Mouse (Mus musculus): ENCODE results near the gene Cxcl15. TPM values are rescaled to one million over a fixed set of nuclear protein-coding genes. Genes with fewer than 3 reads are reported as not detected.
"Not testable (repeated sequence)": the region's sequence is repeated elsewhere in the genome, so short reads cannot be mapped to it uniquely, and the experiment has no call there.

Cxcl15 gene
- polyA plus RNA-seq, 1 experiment from 2014 or later: not detected

DNA sequence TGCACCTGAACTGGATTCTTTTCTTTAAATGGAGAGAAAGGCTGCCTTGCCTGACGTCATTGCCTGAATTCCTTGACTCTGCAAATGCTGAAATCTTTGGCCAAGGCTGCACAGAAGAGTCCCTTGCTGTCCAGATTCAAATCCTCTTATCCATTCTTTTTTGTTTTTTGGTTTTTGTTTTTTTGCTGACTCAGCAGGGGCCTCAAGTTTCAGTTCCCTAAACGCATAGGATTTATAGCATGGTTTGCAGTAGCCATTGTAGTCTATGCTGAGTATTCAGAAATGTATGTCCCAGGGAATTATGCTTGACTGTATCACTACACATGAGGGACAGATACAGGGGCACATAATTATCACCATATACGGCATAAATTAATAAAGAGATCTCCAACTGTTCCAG is 23.0 kb upstream of the Cxcl15 start:
- Histone ChIP-seq H3K9ac (no peak overlapping the region), H3K9me3 (replicated peaks) (no peaks in the 10 kb centered on the region), H3K4me2 (no peak overlapping the region), H3K4me3 (replicated peaks) (no peak overlapping the region), H3K4me1 (replicated peaks) (0 out of 2 replicates have a peak, but pooled peaks cover 12% of the 10 kb centered on the region), H3K36me3 (no peaks in the 10 kb centered on the region), H3K27ac (no peak overlapping the region), H3K27me3 (no peaks in the 10 kb centered on the region)
- ATAC-seq (ENCODE audit: low read depth) (no peak), DNase-seq (no peak)
- 36% methylated on average over 3 of the region's 3 CpGs for WGBS (ENCODE audit: insufficient replicate concordance)

DNA sequence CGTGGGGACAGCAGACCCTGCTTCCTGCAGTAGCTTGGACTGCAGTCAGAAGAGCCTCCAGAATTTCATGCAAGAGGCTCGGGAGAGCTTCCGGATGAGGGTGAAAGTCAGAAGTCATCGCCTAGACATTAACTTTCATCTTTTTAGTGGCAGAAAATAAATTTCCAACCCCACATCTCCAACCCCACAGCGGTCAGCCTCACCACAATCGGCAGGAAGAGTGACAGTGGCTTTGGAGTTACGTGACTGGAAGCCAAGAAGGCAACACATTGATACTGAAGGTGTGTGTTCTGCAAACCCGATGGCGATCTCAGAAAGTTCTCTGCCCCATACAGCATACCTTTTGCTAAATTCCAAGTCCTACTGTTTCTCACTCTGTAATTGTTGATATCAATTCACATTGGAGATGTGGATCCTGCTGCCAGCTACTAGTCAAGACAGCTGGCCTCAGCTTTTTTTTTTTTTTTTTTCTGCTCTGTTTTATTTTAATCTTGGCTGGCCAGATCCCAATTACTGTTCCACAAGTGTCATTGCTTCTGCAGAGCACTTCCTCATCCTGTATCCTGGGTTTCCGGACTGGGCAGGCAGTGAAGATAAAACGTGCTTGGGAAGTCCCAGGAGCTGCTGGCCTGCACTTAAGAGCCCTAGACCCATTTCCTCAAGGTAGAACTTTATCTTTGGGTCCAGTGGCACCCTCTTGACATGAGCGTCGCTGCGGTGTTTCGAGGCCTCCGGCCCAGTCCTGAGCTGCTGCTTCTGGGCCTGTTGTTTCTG is 22.3 kb upstream of the Cxcl15 start, which contains the start of gene Pf4:
TSS of gene Pf4 (plus strand) at position 556 of the 774 bp plus-strand sequence.
- H3K4me2 ChIP-seq: no peak within 1 kb of the TSS
- DNase-seq: no peak
- 0 out of 2 replicates have a peak, but pooled peaks cover 12% of the 10 kb centered on the region for H3K4me1 ChIP-seq (replicated peaks)
- WGBS (ENCODE audit: insufficient replicate concordance): 15% methylated on average over 16 of the region's 16 CpGs
- 0 out of 2 replicates have a peak within 1 kb of the TSS, but pooled peaks have one; percentile 8 for H3K4me3 ChIP-seq (replicated peaks)
- no peaks in the 10 kb centered on the region for H3K36me3 ChIP-seq
- ATAC-seq (ENCODE audit: low read depth): peak; percentile 44; the same call in 1 of the 2 replicates
- H3K9me3 ChIP-seq (replicated peaks): no peaks in the 10 kb centered on the region
- no peak within 1 kb of the TSS for H3K9ac ChIP-seq
- H3K27ac ChIP-seq: no peak within 1 kb of the TSS
- no peaks in the 10 kb centered on the region for H3K27me3 ChIP-seq

DNA sequence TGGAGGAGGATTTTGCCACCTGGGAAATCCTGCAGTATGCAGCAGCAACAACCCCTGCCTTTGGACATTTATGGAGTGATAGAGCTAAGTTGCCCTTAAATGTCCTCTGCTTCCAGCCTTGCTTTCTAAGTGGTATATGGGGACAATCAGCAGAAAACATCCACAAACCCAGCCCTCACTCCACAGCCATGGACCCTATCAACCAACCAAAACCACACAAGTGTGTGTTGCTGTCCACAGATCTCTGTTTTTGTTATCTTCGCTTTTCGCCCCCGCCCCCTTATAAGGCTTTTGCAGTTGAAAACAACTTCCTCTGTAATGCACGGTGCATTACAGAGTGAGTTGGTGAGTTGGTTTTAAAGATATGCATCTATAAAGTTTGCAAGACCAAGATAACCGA is 18.8 kb upstream of the Cxcl15 start:
- no peaks in the 10 kb centered on the region for H3K27me3 ChIP-seq
- peak; percentile 17 for DNase-seq
- no peak overlapping the region for H3K9ac ChIP-seq
- ATAC-seq (ENCODE audit: low read depth): peak; percentile 82
- H3K4me1 ChIP-seq (replicated peaks): 0 out of 2 replicates have a peak, but pooled peaks cover 12% of the 10 kb centered on the region
- no peak overlapping the region for H3K27ac ChIP-seq
- 14% methylated on average over 5 of the region's 5 CpGs for WGBS (ENCODE audit: insufficient replicate concordance)
- H3K9me3 ChIP-seq (replicated peaks): no peaks in the 10 kb centered on the region
- no peak overlapping the region for H3K4me3 ChIP-seq (replicated peaks)
- no peaks in the 10 kb centered on the region for H3K36me3 ChIP-seq
- H3K4me2 ChIP-seq: no peak overlapping the region

DNA sequence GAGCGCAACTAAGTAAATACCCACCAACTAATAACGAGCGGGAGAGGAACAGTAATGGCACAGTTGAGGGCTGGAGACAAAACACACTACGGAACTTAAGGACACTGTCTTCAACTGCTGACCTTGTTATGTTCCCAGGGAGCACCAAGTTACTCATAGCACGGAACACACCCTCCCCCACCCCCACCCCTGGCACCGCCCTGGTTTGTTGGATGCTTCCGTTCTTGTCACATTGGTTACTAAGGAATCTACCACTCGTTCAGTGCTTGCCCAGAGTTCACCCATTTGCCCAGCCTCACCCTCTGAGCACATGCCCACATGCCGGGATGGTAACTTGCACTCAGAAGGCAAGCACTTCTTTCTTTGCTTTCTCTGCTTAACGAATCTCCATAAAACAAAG is 16.7 kb upstream of the Cxcl15 start:
- no peak overlapping the region for H3K27ac ChIP-seq
- no peaks in the 10 kb centered on the region for H3K36me3 ChIP-seq
- WGBS (ENCODE audit: insufficient replicate concordance): 70% methylated on average over 10 of the region's 10 CpGs
- no peak overlapping the region for H3K4me2 ChIP-seq
- no peaks in the 10 kb centered on the region for H3K9me3 ChIP-seq (replicated peaks)
- no peak overlapping the region for H3K9ac ChIP-seq
- ATAC-seq (ENCODE audit: low read depth): no peak
- no peak overlapping the region for H3K4me3 ChIP-seq (replicated peaks)
- no peaks in the 10 kb centered on the region for H3K27me3 ChIP-seq
- H3K4me1 ChIP-seq (replicated peaks): 0 out of 2 replicates have a peak, but pooled peaks cover 7% of the 10 kb centered on the region
- DNase-seq: no peak

DNA sequence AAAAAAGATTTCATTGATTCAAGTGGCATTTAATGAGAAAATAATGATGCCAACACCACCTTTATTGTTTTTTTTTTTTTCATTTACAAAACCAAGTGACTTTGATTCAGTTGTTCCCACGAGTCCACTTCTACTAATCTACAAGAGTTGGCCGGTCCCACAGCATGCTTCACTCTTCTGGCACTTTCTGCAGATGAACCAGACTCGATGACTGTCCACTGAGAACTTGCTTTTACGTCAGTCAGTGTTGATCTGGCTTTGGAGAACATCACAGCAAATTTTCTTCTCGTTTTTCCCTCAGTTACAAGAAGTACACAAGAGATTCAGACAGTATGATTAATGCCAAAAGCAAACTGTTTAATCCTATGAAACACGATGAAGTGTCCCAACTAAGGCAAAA is 15.5 kb upstream of the Cxcl15 start:
- ATAC-seq (ENCODE audit: low read depth): no peak
- Histone ChIP-seq H3K9ac (no peak overlapping the region), H3K4me1 (replicated peaks) (0 out of 2 replicates have a peak, but pooled peaks cover 5% of the 10 kb centered on the region), H3K27me3 (no peaks in the 10 kb centered on the region), H3K9me3 (replicated peaks) (no peaks in the 10 kb centered on the region), H3K27ac (no peak overlapping the region), H3K4me2 (no peak overlapping the region), H3K36me3 (no peaks in the 10 kb centered on the region), H3K4me3 (replicated peaks) (no peak overlapping the region)
- DNase-seq: no peak
- 55% methylated on average over 6 of the region's 6 CpGs for WGBS (ENCODE audit: insufficient replicate concordance)

DNA sequence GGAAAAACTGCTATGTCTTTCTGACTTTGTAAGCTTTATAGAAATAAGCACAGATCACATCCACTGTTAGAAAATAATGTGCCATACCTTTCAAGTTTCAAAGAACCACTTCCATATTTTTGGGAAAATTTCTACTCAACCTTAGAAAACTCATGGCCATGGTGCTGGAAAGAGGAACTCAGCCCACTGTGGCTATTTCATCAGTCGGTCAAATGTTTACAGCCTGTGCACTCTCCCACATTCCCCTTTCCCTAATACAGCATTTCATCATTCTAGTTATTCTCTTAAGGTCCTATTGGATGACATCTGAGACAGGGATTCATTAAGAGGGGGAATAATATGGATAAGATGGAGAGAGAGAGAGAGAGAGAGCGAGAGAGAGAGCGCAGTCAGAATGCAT is 10.6 kb upstream of the Cxcl15 start:
- 74% methylated on average over 3 of the region's 3 CpGs for WGBS (ENCODE audit: insufficient replicate concordance)

DNA sequence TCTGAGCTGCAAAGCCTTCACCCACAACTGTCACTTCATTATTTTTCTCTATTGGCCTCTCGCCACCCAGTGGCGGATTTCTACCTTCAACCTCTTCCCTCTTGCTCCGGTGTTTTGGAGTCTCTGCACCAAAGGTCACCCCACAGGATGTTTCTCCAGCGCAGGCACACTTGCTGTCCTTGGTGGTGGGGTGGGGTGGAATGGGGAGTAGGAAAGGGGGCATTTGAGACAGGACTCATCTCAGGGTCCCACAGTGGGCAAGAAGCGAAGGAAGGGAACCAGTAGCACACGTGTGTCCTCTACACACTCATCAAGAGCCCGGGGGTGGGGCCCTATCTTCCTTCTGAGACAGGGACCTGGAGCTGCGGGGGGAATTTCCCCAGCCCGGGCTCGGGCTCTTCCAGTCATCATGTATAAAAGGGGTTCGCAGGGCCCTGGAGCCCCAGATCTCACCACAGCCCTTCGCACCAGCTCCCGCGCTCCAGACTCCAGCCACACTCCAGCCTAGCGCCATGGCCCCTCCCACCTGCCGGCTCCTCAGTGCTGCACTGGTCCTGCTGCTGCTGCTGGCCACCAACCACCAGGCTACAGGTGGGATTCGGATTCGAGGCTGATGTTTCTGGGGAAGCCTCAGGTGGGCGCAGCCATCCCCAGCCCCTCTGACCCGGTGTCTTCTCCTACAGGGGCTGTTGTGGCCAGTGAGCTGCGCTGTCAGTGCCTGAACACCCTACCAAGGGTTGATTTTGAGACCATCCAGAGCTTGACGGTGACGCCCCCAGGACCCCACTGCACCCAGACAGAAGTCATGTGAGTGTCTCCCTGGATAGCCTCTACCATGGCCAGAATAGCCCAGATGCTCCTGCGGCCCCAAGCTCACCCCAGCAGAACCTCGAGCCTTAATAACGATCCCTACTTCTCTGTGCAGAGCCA is 8.4 kb upstream of the Cxcl15 start, which contains the start of gene Cxcl3:
TSS of gene Cxcl3 (plus strand) at position 445 of the 930 bp plus-strand sequence.
- Histone ChIP-seq H3K4me2 (peak within 1 kb of the TSS; percentile 59), H3K27ac (no peak within 1 kb of the TSS), H3K4me3 (replicated peaks) (peak within 1 kb of the TSS; percentile 35), H3K36me3 (no peaks in the 10 kb centered on the region), H3K9ac (no peak within 1 kb of the TSS), H3K4me1 (replicated peaks) (no peaks in the 10 kb centered on the region), H3K9me3 (replicated peaks) (no peaks in the 10 kb centered on the region), H3K27me3 (no peaks in the 10 kb centered on the region)
- 15% methylated on average over 26 of the region's 26 CpGs for WGBS (ENCODE audit: insufficient replicate concordance)
- DNase-seq (no peak), ATAC-seq (ENCODE audit: low read depth) (peak; percentile 47)

More for the DNA sequence above, 10.6 kb upstream of the Cxcl15 start:
- H3K9me3 ChIP-seq (replicated peaks): no peaks in the 10 kb centered on the region
- H3K9ac ChIP-seq: no peak overlapping the region
- no peaks in the 10 kb centered on the region for H3K36me3 ChIP-seq
- H3K27ac ChIP-seq: no peak overlapping the region
- no peaks in the 10 kb centered on the region for H3K4me1 ChIP-seq (replicated peaks)
- ATAC-seq (ENCODE audit: low read depth): no peak
- H3K27me3 ChIP-seq: no peaks in the 10 kb centered on the region
- no peak overlapping the region for H3K4me2 ChIP-seq
- DNase-seq: no peak
- no peak overlapping the region for H3K4me3 ChIP-seq (replicated peaks)

DNA sequence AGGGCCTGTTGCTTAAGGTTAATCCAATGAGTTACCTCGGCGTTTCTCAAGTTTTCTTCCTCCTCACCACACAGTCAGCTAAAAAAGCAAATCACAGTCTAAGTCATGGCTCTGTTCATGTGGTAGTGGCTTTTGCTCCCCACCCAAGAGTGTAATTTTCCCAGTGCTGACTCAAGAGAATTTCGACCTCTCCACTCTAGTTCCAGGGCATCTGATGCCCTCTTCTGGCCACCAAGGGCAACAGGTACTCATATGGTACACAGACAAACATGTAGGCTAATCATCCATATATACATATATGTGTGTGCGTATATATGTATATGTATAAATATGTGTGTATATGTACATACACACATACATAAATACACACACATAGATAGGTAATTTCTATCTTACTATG is 6.2 kb upstream of the Cxcl15 start:
- Histone ChIP-seq H3K36me3 (no peaks in the 10 kb centered on the region), H3K27me3 (no peaks in the 10 kb centered on the region), H3K9ac (no peak overlapping the region), H3K9me3 (replicated peaks) (no peaks in the 10 kb centered on the region), H3K4me3 (replicated peaks) (no peak overlapping the region), H3K4me2 (no peak overlapping the region), H3K27ac (no peak overlapping the region), H3K4me1 (replicated peaks) (no peaks in the 10 kb centered on the region)
- 51% methylated on average over 4 of the region's 4 CpGs for WGBS (ENCODE audit: insufficient replicate concordance)
- ATAC-seq (ENCODE audit: low read depth) (no peak), DNase-seq (no peak)

DNA sequence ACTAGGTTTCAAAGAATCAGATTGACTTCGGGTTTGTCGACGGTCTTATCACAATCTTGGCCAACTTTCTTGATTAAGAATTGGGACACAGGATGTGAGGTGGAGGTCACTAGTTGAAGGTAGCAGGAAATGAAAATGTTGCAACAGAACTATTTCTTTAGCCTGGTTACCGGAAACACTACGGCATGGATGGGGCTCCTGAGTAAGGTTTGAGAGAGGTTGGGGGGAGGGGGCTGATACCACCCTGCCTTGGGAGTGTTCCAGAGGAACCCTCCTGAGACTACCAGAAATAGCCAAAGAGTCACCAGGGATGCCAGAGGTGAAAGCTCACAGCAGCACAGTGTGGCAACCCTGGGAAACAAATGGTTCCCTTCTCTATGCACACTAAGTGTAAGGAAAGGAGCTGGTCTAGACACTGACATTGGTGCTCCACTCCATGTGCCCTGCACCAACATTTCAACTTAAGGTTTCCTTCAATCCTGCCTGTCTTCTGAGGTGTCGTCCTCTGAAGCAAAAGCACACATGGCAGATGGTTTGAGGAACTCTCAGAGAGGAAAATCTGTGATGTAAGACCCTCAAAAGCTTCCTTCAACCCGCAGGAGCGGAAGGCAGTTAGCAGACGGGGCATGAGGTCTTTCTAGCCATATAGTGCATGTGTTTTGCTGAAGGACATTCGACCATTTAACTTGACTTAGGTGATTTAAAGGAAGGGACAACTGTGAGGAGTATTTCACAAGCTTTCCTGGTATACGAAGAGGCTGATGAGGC is 4.8 kb upstream of the Cxcl15 start:
- H3K4me1 ChIP-seq (replicated peaks): no peaks in the 10 kb centered on the region
- no peaks in the 10 kb centered on the region for H3K9me3 ChIP-seq (replicated peaks)
- no peak overlapping the region for H3K27ac ChIP-seq
- H3K4me2 ChIP-seq: no peak overlapping the region
- H3K9ac ChIP-seq: no peak overlapping the region
- no peaks in the 10 kb centered on the region for H3K36me3 ChIP-seq
- no peak overlapping the region for H3K4me3 ChIP-seq (replicated peaks)
- DNase-seq: no peak
- H3K27me3 ChIP-seq: no peaks in the 10 kb centered on the region
- 27% methylated on average over 11 of the region's 11 CpGs for WGBS (ENCODE audit: insufficient replicate concordance)
- ATAC-seq (ENCODE audit: low read depth): no peak

DNA sequence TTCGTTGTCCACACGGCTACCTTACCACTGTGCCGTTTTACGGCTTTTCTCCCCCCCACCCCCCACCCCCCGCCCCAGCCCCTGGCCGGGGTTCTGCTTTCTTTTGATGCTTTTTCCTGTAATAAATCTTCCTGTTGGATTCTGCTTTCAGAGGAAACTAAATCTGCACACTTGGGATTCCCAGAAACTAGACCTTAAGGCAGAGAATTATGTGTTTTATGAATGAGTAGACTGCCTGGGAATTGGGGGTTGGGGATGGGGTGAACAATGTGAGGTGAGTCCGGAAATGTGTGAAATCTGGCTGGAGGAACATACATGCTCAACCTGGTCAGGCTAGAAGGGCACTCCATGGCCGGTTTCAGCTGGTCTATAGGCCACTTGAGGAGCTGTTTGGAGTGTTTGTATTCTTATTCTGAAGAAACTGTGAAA is 4.2 kb upstream of the Cxcl15 start:
- no peak overlapping the region for H3K4me2 ChIP-seq
- no peaks in the 10 kb centered on the region for H3K27me3 ChIP-seq
- H3K9ac ChIP-seq: no peak overlapping the region
- no peak overlapping the region for H3K27ac ChIP-seq
- 23% methylated on average over 8 of the region's 8 CpGs for WGBS (ENCODE audit: insufficient replicate concordance)
- no peak overlapping the region for H3K4me3 ChIP-seq (replicated peaks)
- H3K36me3 ChIP-seq: no peaks in the 10 kb centered on the region
- DNase-seq (no peak), ATAC-seq (ENCODE audit: low read depth) (no peak)
- no peaks in the 10 kb centered on the region for H3K9me3 ChIP-seq (replicated peaks)
- no peaks in the 10 kb centered on the region for H3K4me1 ChIP-seq (replicated peaks)

DNA sequence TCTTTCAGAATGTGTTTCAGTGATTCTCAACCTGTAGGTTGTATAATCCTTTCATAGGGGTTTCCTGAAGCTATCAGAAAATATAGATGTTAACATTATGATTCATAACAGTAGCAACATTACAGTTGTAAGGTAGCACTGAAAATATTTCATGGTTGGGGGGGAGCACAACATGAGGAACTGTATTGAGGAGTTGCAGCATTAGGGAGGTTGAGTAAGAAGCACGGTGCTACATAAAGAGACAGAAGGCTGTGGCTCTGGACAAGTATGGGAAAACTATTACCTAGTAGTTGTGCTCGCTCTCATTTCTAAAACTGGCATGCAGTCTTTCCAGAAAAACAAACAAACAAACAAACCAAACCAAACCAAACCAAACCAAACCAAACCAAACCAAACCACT is 1.1 kb downstream of the Cxcl15 start:
- H3K9ac ChIP-seq; H3K36me3 ChIP-seq; DNase-seq; H3K4me3 ChIP-seq (replicated peaks); H3K4me1 ChIP-seq (replicated peaks); H3K9me3 ChIP-seq (replicated peaks); H3K27ac ChIP-seq; H3K4me2 ChIP-seq; ATAC-seq (ENCODE audit: low read depth); H3K27me3 ChIP-seq: not testable (repeated sequence)
- WGBS (ENCODE audit: insufficient replicate concordance): 62% methylated on average over 2 of the region's 2 CpGs
